ENCODE assay signal across 8 mouse cellular contexts in the genomic region with DNA sequence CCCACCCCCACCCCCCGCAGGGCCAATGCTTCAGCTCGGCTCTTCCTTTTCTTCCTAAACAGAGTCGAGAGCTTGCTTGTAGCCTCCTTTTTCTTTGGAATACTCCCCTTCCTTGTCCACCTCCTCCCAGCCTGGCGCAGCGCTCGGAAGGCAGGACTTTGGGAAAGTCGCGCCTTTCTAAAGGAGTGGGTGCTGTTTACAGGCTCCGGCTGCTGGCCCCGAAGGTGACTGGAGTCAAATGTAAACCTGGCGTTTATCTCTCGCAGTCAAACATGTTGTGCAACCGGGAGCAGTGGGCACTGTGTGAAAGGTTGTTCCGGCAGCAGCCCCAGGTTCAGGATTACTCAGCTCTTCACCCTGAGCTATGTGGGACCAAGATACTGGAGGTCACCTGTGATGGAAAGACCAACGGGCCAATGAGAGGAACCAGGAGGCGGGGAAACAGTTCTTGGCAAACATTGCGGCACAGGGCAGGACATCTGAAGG. TPM values are rescaled to one million over a fixed set of nuclear protein-coding genes. Genes with fewer than 3 reads are reported as not detected.
DNase-seq lines count a peak whose midpoint lies in the region; ATAC-seq lines count a peak whose summit lies in the region.

No protein-coding gene starts in this region.

- peak; percentile 90 for ATAC-seq in activated CD4-positive, CD25-positive, alpha-beta regulatory T cell, adult 4 months
- ATAC-seq in megakaryocyte progenitor cell, adult 5-6 weeks (replicated peaks; ENCODE audit: poor library complexity): peak; percentile 91

- DNase-seq in embryo, embryonic 10 days (ENCODE audit: low spot score): peak; percentile 93
- peak; percentile 84 for DNase-seq in gastrocnemius, postnatal 10 days
- DNase-seq in induced T-regulatory cell, adult 2 months (ENCODE audit: low read depth): peak; percentile 96
- DNase-seq in left cerebral cortex, adult 9 months (ENCODE audit: low spot score in 2 of 2): peak; percentile 67 to 95
- peak; percentile 81 for DNase-seq in right cerebral cortex, postnatal 14 days
- DNase-seq in urinary bladder, postnatal 36 days (ENCODE audit: low spot score in 2 of 2): peak; percentile 96 to 97

RNA-seq across cellular contexts. Expression of gene Hectd1, which starts 15.5 kb away (rescaled TPM):
- polyA plus RNA-seq in activated CD4-positive, CD25-positive, alpha-beta regulatory T cell, adult 4 months (2017; shearing (Covaris generic)): 10 to 100 TPM; 58.5 to 73.1 TPM
- total RNA-seq in gastrocnemius, postnatal 10 days (2021): 10 to 100 TPM; 85.6 to 90.6 TPM
- 50.5 and 58.2 TPM in 2 replicates for total RNA-seq in megakaryocyte progenitor cell, adult 5-6 weeks (2015)
- 83.8 and 108 TPM in 2 replicates for total RNA-seq in megakaryocyte progenitor cell, adult 5-6 weeks (2017)

Comparison
In these comparisons a context has a peak if more than half of its experiments do, and no peak if none do; other contexts are left out.
1. Peak in every context shown above with its lines: DNase-seq and ATAC-seq.